Mouse (Mus musculus): Measurements from ENCODE around the gene Mapk1ip1l.

Gene Mapk1ip1l

DNA sequence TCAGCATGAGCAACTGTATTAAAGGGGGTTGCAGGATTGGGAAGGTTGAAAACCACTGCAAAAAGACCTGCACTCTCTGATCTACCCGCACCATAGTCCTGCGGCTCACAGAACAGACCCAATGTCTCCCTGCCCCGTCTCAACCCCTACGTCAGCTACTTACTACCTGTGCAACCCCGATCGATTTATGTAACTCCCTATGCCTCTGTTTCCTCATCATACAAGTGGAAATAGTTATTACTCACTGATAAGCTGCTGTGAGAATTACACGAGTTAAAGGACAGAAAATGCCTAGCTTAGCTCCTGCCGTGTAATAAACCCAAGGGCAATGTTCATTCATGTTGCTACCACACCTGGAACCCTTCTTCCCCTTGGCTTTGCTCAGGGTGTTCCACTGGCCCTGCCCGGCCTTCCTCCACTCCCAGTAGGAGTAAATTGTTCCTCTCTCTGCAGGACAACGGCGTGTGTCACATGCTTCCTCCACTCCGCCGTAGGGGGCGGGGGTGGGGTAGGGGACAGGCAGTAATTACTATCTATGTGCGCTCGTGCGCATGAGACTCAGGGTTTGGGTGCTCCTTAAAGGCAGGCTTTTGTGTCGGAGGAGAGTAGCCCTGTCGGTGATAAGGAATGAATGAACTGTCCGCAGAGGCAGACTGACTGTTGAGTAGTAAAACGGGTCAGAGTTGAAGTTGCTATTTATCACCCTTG, 66.8 kb downstream of the Mapk1ip1l start:
- DNase-seq: no peak

DNA sequence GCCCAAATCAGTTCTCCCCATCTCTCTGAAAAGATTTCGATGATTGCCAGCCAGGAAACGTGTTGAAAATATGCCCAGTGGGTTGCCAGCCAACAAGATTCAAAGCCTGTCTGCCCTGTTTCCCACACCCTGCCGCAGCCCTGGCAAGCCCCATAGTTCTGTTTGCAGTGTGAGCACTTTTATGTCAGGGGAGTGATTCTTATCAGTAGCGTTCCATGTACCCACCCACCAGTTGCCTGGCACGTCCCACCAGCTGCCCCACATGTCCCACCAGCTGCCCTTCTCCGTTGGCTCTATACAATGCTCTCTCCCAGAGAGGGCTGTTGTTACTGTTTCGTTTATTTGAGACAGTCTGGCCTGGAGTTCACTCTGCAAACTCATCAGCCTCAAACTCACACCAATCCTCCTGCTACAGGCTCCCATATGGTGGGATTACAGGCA, 68.8 kb downstream of the Mapk1ip1l start:
- peak; percentile 22 for DNase-seq

DNA sequence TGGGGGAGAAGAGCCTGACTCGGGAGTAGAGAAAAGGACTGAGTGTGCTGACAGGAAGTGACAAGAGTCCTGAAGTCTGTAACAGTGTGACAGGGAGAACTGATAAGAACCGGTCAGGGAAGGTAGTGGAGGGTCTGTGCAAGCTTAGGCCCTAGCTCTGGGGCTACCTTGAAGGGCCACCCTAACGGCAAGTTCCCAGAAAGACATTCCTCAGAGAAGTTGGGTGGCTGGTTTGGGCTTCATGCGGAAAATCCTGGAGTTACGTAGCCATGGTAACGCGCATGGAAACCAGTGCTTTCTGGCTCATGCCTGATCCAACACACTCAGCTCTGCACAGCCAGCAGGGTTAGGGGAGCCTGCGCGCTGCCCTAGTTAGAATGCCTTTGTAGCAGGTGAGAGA, 69.4 kb downstream of the Mapk1ip1l start, which contains the start of gene Lgals3:
Gene Lgals3, plus strand, starts transcription at position 291 of the 400 bp plus-strand sequence.
- no peak for DNase-seq

DNA sequence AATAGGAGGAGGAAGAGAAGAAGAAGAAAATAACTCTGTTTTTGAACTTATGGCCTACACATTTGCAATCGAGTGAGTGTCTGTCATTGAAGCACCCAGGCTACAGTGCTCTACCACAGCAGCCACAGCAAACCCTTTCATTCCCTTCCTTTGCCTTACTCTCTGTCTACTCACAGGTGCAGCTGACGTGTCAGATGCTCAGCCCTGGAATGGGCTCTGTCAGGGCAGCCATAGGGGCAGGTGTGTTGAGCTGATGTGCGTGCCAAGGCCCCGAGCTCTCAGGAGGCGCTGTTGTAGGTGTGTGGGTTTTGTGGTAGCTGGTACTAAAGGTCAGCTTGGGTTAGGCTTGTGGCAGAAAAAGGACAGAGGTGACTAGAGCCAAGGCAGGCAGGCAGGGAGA, 71.7 kb downstream of the Mapk1ip1l start:
- DNase-seq: no peak

DNA sequence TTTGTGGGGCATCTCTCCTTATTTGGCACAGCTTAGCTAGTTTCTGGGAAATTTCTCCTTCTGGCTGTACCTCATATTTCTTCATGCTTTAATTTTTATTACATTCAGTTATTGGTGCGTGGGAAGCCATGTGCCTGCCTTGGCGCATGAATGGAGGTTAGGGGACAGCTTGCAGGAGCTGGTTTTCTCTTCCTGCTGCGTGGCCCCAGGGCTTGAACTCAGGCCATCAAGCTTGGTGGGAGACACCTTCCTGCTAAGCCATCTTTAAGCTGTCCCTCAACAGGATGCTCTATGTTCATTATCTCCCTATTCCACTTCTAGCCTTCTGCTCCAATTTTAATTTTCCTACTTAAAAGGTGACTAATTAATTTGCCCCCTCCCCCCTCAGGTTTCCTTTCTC, 72.7 kb downstream of the Mapk1ip1l start:
- no peak for DNase-seq

DNA sequence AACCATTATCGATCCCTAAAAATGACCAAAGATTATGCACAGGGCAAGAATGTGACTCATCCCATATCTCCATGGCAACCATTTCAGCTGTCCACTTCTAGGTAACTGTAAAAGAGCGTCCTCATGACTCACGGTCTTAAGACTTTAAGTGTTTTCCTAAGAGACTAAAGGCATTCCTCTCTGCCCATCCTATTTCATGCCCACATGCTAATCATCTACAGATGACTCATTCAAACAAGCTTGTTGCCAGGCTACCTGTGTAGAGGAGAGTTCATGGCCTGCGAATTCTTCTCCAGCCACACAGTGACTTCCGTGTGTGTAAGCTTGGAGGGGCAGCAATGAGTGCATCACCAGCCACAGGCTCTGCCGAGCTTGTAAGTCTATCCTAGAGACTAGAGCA, 73.6 kb downstream of the Mapk1ip1l start:
- no peak for DNase-seq

Data from cerebellum, adult 11 months (tissue).